Mouse (Mus musculus): ENCODE measurements around the gene Bend5. TPM values are rescaled to one million over a fixed set of nuclear protein-coding genes. Genes with fewer than 3 reads are reported as not detected.

Gene Bend5
- polyA plus RNA-seq, 1 experiment from 2014 or later = 1.4 TPM

- Histone ChIP-seq H3K27ac (ENCODE audit: low read depth) (no peak overlapping the region), H3K9me3 (ENCODE audit: low read length) (no peaks in the 10 kb centered on the region), H3K27me3 (ENCODE audit: insufficient read depth, low read length) (no peaks in the 10 kb centered on the region), H3K4me3 (ENCODE audit: low read depth, low read length) (no peak overlapping the region), H3K36me3 (replicated peaks; ENCODE audit: insufficient read depth, low read length) (no peaks in the 10 kb centered on the region), H3K4me2 (ENCODE audit: low read depth, low read length) (no peak overlapping the region), H3K4me1 (ENCODE audit: insufficient read depth) (no peaks in the 10 kb centered on the region), H3K9ac (replicated peaks) (no peak overlapping the region)
- WGBS (ENCODE audit: insufficient replicate concordance) = 46% methylated on average over 2 of the region's 2 CpGs
- TF ChIP-seq CTCF (IDR thresholded peaks at IDR 0.05; ENCODE audit: low read depth) = no peak
- no peak for TF ChIP-seq EP300 (IDR thresholded peaks at IDR 0.05; ENCODE audit: low read depth)
- ATAC-seq = no peak
- no peak for DNase-seq
These were observed 14.1 kb upstream of the Bend5 start for GRCm38 (mm10) chr4:111400676-111401075.

GRCm38 (mm10) chr4:111403243-111403642 lies 11.6 kb upstream of the Bend5 start:
- WGBS (ENCODE audit: insufficient replicate concordance) = 33% methylated on average over 1 of the region's 1 CpGs
- Histone ChIP-seq H3K27me3 (ENCODE audit: insufficient read depth, low read length) (no peaks in the 10 kb centered on the region), H3K4me1 (ENCODE audit: insufficient read depth) (no peaks in the 10 kb centered on the region), H3K27ac (ENCODE audit: low read depth) (no peak overlapping the region), H3K4me2 (ENCODE audit: low read depth, low read length) (no peak overlapping the region), H3K4me3 (ENCODE audit: low read depth, low read length) (no peak overlapping the region), H3K9ac (replicated peaks) (no peak overlapping the region), H3K36me3 (replicated peaks; ENCODE audit: insufficient read depth, low read length) (no peaks in the 10 kb centered on the region), H3K9me3 (ENCODE audit: low read length) (no peaks in the 10 kb centered on the region)
- no peak for DNase-seq
- ATAC-seq = no peak
- TF ChIP-seq CTCF (IDR thresholded peaks at IDR 0.05; ENCODE audit: low read depth) (no peak), EP300 (IDR thresholded peaks at IDR 0.05; ENCODE audit: low read depth) (no peak)

- no peak for ATAC-seq
These were observed 4.1 kb upstream of the Bend5 start for GRCm38 (mm10) chr4:111410731-111411130.

GRCm38 (mm10) chr4:111414399-111414798 lies 407 bp upstream of the Bend5 start:
- DNase-seq = no peak
- ATAC-seq = no peak
- no peaks in the 10 kb centered on the region for H3K9me3 ChIP-seq (ENCODE audit: low read length)
- H3K4me3 ChIP-seq (ENCODE audit: low read depth, low read length) = peak overlapping the region; percentile 57
- H3K27me3 ChIP-seq (ENCODE audit: insufficient read depth, low read length) = peaks cover 4% of the 10 kb centered on the region; the same call in 1 of the 2 replicates
- no peak overlapping the region for H3K27ac ChIP-seq (ENCODE audit: low read depth)
- TF ChIP-seq EP300 (IDR thresholded peaks at IDR 0.05; ENCODE audit: low read depth) = no peak
- no peak for TF ChIP-seq CTCF (IDR thresholded peaks at IDR 0.05; ENCODE audit: low read depth)
- H3K9ac ChIP-seq (replicated peaks) = 0 out of 2 replicates have a peak overlapping the region, but pooled peaks have one; percentile 66
- H3K4me1 ChIP-seq (ENCODE audit: insufficient read depth) = 0 out of 2 replicates have a peak, but pooled peaks cover 2% of the 10 kb centered on the region
- no peaks in the 10 kb centered on the region for H3K36me3 ChIP-seq (replicated peaks; ENCODE audit: insufficient read depth, low read length)
- H3K4me2 ChIP-seq (ENCODE audit: low read depth, low read length) = peak overlapping the region; percentile 78
- 5% methylated on average over 6 of the region's 6 CpGs for WGBS (ENCODE audit: insufficient replicate concordance)

More at GRCm38 (mm10) chr4:111410731-111411130, 4.1 kb upstream of the Bend5 start:
- no peaks in the 10 kb centered on the region for H3K36me3 ChIP-seq (replicated peaks; ENCODE audit: insufficient read depth, low read length)
- peaks cover 4% of the 10 kb centered on the region; the same call in 1 of the 2 replicates for H3K27me3 ChIP-seq (ENCODE audit: insufficient read depth, low read length)
- H3K9ac ChIP-seq (replicated peaks) = no peak overlapping the region
- H3K4me2 ChIP-seq (ENCODE audit: low read depth, low read length) = no peak overlapping the region
- TF ChIP-seq CTCF (IDR thresholded peaks at IDR 0.05; ENCODE audit: low read depth) = no peak
- no peak for TF ChIP-seq EP300 (IDR thresholded peaks at IDR 0.05; ENCODE audit: low read depth)
- H3K4me3 ChIP-seq (ENCODE audit: low read depth, low read length) = no peak overlapping the region
- 0 out of 2 replicates have a peak, but pooled peaks cover 2% of the 10 kb centered on the region for H3K4me1 ChIP-seq (ENCODE audit: insufficient read depth)
- DNase-seq = no peak
- 81% methylated on average over 4 of the region's 4 CpGs for WGBS (ENCODE audit: insufficient replicate concordance)
- H3K27ac ChIP-seq (ENCODE audit: low read depth) = no peak overlapping the region
- no peaks in the 10 kb centered on the region for H3K9me3 ChIP-seq (ENCODE audit: low read length)

GRCm38 (mm10) chr4:111416126-111416525 lies 1.3 kb downstream of the Bend5 start:
- Histone ChIP-seq H3K36me3 (replicated peaks; ENCODE audit: insufficient read depth, low read length) (no peaks in the 10 kb centered on the region), H3K4me2 (ENCODE audit: low read depth, low read length) (no peak overlapping the region), H3K4me3 (ENCODE audit: low read depth, low read length) (no peak overlapping the region), H3K27ac (ENCODE audit: low read depth) (no peak overlapping the region), H3K9me3 (ENCODE audit: low read length) (no peaks in the 10 kb centered on the region), H3K9ac (replicated peaks) (no peak overlapping the region), H3K27me3 (ENCODE audit: insufficient read depth, low read length) (peaks cover 4% of the 10 kb centered on the region; the same call in 1 of the 2 replicates), H3K4me1 (ENCODE audit: insufficient read depth) (0 out of 2 replicates have a peak, but pooled peaks cover 2% of the 10 kb centered on the region)
- DNase-seq (no peak), ATAC-seq (no peak)
- WGBS (ENCODE audit: insufficient replicate concordance) = 54% methylated on average over 3 of the region's 3 CpGs
- no peak for TF ChIP-seq EP300 (IDR thresholded peaks at IDR 0.05; ENCODE audit: low read depth)
- TF ChIP-seq CTCF (IDR thresholded peaks at IDR 0.05; ENCODE audit: low read depth) = no peak

- Histone ChIP-seq H3K27me3 (ENCODE audit: insufficient read depth, low read length) (peaks cover 4% of the 10 kb centered on the region; the same call in 1 of the 2 replicates), H3K4me3 (ENCODE audit: low read depth, low read length) (no peak overlapping the region), H3K9ac (replicated peaks) (no peak overlapping the region), H3K9me3 (ENCODE audit: low read length) (no peaks in the 10 kb centered on the region), H3K27ac (ENCODE audit: low read depth) (no peak overlapping the region), H3K36me3 (replicated peaks; ENCODE audit: insufficient read depth, low read length) (no peaks in the 10 kb centered on the region), H3K4me2 (ENCODE audit: low read depth, low read length) (no peak overlapping the region), H3K4me1 (ENCODE audit: insufficient read depth) (0 out of 2 replicates have a peak, but pooled peaks cover 2% of the 10 kb centered on the region)
- DNase-seq = no peak
- ATAC-seq = no peak
- TF ChIP-seq EP300 (IDR thresholded peaks at IDR 0.05; ENCODE audit: low read depth) (no peak), CTCF (IDR thresholded peaks at IDR 0.05; ENCODE audit: low read depth) (no peak)
- 71% methylated on average over 3 of the region's 3 CpGs for WGBS (ENCODE audit: insufficient replicate concordance)
These were observed 1.7 kb downstream of the Bend5 start for GRCm38 (mm10) chr4:111416551-111416950.

Measured in liver, postnatal 0 days (tissue).